Mouse (Mus musculus) thymus, postnatal 4 days (tissue): Measurements from ENCODE around the gene Slc11a1.
"Not testable (repeated sequence)": the region's sequence is repeated elsewhere in the genome, so short reads cannot be mapped to it uniquely, and the experiment has no call there.

Source experiments
- DNase-seq: peaks from one replicate; pipeline ENCODE4 v3.0.0; 2021

Slc11a1 gene

DNA sequence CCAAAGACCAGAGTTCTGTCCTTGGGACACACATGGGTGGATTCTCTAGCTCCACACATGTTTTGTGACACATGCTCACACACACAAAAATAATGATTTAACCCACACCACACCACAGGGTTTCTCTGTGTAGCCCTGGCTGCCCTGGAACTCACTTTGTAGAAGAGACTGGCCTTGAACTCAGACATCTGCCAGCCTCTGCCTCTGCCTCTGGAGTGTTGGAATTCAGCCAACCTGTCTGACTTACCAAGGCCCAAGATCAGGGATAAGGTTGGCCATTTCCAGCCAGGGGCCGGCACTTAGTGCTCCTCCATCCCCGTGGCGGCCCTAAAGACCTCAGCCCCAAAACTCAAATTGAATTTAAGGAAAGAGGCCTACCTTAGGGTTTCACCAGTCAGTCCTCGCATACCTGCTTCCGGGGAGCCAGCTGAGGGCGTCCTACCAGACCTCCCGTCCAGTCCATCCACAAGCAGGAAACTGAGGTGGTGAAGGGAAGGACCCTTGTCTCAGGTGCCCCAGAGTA, 13.5 kb downstream of the Slc11a1 start:
- no peak for DNase-seq

DNA sequence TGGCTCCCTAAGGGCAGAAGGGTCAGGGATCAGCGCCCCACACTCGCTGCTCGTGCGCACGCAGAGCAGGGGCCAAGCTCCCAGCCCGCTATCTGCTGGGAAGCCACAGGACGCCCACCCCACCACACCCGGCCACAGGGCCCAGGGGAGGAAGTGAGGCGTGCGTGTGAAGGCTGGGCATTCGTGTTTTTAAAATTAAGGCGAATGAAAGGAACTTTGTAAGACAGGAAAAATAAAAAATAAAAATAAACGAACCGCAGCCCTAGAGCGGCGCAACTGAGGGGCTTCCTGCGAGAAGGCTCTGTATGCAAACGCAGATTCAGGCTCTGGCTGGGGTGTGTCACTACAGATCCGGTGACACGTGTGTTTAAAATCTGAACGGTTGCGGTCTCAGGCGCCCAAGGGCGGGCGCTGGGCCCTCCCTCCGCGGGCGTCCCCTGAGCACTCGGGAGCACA, 14.9 kb downstream of the Slc11a1 start:
- DNase-seq: peak; percentile 70

DNA sequence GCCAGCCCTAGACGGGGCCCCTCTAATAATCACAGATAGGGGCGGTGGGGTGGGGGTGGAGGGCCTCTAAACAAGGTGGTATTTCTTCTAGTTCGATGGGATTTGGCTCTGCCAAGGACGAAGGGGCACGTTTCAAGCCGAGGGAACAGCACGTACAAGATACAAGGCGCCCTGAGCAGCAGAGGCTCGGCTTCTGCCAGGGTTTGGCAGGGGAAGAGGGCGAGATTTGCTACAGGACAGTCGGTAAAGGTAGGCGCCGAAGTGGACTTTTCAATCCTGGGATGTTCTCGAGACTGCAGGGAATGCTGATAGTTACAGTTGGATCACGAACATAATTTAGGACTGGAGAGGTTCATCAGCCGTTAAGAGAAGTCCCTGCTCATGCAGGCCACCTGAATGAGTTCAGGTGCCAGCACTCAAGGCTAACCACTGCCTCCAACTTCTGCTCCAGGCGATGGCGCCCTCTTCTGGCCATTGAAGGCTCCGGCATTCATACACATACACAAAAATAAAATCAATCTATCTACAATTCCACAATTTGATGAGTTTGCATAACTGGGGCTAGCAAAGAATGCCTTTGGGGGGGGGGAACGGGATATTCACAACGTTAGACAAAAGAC, 15.4 kb downstream of the Slc11a1 start:
- peak; percentile 87 for DNase-seq

DNA sequence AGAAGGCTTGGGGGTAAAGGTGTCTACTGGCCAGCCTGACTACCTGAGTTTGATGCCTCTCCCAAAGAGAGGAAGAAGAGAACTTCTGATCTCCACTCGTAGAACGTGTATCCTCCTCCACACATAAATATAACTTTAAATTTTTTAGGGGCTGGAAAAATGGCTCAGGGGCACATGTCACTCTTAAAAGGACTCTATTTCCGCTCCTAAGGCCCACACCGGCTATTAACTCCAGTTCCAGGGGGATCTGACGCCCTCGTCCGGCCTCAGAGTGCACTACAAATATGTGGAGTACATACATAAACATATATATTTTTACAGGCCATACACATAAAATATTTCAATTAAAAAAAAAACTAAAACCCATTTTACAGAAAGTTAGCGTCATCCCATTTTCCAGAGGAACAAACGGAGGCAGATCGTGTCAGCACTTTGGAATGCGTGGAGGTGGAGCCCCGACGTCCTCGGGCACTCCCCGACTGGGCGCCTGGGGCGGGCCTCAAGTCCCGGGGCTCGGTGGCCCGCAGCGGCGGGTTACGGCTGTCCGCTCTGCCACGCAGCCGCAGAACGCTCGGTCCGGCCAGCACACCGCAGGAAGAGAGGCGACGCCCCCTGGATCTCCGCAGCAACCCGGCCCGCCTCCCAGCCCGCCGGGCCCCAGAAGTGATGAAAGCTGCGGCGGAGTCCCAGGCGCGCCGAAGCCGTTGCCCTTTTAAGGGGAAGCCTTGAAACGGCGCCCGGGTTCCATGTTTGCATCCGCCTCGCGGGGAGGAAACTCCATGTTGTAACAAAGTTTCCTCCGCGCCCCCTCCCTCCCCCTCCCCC, 16.1 kb downstream of the Slc11a1 start, which contains the start of gene Ctdsp1:
TSS of gene Ctdsp1 (plus strand) at position 586 of the 825 bp plus-strand sequence.
- DNase-seq: peak; percentile 94

DNA sequence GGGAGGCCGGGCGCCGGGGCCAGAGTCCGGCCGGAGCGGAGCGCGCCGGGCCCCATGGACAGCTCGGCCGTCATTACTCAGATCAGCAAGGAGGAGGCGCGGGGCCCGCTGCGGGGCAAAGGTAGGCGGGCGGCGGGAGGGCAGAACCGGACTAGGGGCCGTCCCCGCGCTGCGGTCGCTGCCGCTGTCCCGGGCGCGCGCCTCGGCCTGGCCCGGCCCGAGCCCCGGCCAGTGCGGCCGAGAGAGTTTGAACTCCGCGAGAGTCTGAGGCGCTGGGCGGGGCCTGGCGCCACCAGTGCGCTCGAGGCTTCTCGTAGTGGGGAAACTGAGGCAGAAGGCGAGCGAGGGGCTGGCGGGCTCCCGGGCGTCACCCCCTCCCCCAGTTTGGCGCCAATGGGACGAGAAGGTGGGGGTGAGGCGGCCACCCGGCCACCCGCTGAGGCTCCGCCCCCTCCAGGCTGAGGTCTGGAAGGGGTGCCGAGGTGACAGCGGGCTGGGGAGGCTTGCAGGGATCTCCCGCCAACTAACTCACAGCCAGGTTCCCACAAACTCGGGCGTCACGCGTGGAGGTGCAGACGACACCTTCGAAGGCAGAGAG, 16.9 kb downstream of the Slc11a1 start:
- peak; percentile 88 for DNase-seq

DNA sequence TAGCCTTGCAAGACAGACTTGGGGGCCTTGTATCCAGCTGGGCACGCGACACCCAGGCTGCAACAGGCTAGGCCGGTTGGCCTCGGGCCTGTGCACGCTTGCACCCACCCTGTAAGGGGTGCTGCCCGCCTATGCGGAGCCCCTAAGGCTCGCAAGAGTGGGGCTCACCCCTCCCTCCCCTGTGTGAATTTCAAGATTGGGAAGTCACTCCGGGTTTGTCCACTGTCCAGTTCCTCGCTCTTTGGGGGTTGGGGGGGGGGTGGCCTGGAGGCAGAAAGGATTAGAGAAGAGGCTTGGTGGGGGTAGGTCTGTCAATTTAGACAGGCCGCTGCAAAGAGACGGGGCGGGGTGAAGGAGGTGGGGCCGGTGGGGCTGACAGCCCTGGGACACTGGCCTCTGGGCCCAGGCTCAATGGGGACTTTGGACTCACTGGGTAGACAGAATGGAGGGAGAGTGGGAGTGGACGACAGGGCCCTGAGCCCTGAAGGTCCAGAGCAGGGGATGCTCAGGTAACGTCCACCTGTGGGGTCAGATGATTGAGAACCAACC, 17.5 kb downstream of the Slc11a1 start:
- no peak for DNase-seq

DNA sequence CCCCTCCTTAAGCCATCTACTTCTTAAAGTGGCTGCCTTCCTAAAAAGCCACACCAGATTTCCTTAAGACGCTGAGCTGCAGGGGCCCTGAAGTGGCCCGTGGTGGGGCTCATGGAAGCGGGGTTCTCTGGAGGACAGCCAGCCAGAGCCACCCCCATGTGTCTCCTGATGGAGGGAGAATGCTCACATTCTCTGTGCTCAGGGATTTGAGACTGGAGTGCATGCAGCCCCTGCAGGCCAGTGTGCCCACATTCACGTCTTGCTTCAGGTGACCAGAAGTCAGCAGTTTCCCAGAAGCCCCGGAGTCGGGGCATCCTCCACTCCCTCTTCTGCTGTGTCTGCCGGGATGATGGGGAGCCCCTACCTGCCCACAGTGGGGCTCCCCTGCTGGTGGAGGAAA, 18.0 kb downstream of the Slc11a1 start:
- peak; percentile 27 for DNase-seq

DNA sequence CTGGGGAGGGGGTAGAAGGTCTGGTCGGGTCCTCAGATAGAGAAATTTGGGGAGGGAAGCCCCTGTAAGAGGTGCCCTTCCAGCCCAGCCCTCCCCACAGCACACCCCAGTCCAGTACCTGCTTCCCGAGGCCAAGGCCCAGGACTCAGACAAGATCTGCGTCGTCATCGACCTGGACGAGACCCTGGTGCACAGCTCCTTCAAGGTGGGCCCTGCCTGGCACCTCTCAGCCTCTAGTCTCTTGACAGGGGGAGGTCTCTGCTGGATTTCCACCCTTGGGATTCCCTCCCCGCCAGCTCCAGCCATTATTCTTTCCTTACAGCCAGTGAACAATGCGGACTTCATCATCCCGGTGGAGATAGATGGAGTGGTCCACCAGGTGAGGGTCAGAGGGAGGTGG, 18.7 kb downstream of the Slc11a1 start:
- no peak for DNase-seq

DNA sequence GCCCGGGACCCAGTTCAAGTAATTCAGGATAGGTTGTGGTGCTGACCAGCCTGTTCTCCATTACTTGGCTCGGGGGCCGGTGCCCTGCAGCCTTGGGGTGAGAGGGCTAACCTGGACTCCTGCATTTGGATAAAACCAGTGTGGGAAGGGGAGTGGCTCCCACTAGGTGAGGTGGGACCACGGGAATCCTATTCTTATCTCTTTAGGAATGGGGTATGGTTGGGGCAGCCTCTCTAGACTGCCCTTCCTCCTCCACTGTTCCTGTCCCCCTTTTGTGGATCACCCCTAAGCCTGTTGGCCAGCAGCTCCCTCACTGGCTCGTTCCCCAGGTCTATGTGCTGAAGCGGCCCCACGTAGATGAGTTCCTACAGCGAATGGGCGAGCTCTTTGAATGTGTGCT, 19.3 kb downstream of the Slc11a1 start:
- no peak for DNase-seq

DNA sequence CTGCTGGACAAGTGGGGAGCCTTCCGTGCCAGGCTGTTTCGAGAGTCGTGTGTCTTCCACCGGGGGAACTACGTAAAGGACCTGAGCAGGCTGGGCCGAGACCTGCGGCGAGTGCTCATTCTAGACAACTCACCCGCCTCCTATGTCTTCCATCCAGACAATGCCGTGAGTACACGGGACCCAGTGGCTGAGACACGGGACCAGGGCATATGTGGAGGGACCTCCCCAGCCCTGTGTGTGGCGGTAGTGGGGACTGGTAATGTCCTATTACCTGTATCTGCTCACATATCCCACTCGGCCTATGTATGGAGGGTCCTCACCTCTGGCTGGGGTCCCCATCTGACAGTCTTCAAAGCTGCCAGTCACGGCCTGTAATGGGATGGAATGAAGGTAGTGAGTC, 19.9 kb downstream of the Slc11a1 start:
- DNase-seq: no peak

DNA sequence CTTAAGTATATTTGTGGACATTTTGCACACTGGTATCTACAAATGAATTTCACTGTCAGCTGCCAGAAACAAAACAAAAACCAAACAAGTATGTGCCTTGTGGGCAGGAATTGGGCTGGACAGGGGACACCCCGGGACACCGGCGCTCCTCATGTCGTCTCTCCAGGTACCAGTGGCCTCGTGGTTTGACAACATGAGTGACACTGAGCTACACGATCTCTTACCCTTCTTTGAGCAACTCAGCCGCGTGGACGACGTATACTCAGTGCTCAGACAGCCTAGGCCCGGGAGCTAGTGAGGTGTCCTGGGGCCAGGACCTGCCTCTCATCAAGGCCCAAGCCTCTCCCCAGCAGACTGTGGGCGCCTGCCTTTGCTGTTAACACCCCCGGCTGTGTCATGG, 20.3 kb downstream of the Slc11a1 start:
- no peak for DNase-seq

DNA sequence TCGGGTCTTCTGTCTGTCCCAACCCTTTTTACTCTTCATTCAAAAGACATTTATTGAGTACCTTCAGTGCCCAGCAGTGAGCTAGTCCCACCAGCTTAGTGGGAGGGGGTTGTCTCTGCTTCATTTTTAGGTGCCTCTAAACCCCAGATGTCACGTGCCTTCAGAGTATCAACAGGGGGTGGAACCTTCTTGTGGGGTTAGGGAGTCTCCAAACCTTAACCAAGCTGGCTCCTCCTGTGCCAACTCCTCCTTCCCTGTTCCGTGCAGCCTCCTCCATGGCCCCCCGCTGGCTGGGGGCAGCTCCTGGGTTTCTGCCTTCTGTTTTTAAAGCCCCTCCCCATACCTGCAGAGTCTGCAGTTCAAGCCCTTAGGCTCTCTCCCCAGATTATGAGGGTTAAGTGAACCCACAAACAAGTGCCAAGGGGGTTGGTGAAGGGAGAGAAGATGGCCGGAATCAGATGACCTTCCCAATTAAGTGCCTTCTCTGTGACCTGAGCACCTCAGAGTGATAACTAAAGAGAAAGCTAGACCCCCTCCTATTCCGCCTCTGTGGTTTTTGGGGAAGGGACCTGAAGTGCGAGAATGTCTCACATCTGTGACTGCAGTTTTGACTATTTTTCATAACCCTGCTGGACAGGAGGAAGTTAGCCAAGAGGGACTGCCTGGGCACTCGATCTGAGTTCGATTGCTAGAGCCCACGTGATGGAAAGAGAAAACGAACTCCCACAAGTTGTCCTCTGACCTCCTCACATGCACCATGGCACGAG, 21.6 kb downstream of the Slc11a1 start:
- DNase-seq: not testable (repeated sequence)

DNA sequence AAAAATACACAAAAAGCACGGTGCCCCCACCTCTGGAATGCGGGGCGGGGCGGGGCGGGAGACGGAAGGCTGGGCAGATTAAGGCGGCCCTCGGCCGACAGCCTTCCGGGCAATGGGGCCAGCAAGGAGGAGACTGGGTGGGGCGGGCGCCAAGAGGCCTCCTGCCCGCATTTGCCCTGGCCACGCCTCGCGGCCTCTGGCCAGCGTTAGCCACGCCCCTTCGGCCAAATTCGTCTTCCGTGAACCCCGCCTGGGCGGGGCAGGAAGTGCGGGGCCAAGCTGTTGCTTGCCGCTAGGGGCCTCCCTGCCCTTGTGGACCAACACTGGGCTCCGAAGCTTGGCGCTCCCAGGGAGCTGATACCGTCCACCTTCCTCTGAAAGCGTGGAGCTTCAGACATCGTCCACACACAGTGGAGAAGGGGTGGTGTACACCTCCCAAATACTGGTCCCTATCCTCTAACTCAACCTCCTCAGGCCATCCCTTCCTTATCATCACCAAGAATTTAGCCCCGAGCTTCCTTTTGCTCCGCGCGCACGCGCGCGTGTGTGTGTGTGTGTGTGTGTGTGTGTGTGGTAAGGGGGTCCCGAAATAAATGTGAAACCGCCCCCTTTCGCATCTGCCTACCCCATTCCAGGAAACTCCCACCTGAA, 22.4 kb downstream of the Slc11a1 start:
- peak; percentile 88 for DNase-seq

DNA sequence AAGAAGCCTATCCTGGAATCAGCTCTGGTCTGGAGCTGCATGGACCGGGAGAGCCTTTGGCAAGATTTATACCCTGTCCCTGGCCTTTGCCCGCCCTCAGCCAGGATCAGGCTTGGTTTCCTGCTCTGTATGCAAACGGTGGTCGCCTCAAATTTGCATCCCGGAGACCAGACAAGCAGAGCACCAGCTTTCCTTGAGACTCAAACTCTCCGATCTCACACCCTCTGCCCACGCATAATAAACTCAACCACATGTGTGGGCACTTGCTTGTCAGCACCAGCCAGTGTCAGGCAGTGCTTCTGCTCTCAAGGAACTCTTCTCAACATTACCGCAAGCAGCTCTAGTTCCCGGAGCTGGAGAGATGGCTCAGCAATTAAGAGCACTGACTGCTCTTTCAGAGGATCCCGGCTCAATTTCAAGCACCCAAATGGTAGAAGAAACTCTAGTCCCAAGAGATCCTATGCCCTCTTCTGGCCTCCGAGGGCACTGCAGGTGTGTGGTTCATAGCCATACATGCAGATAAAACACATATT, 23.0 kb downstream of the Slc11a1 start:
- DNase-seq: peak; percentile 88

DNA sequence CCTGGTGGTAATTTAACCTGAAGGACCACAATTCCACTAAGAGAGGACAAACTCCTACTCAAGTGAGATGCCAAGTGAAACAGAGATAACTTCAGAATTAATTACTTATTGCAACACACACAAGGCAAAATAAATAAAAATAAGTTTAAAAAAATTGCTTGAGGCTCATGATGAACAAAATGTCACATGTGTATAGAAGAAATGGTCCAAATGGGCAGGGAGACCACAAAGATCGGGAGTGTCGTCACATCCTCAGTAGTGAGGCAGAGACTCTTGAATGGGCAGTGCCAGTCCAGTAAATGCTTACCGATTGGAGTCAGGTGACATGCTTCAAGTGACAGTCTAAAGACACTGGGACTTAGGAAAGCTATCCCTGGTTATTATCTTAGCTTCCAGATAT, 25.5 kb downstream of the Slc11a1 start:
- no peak for DNase-seq

DNA sequence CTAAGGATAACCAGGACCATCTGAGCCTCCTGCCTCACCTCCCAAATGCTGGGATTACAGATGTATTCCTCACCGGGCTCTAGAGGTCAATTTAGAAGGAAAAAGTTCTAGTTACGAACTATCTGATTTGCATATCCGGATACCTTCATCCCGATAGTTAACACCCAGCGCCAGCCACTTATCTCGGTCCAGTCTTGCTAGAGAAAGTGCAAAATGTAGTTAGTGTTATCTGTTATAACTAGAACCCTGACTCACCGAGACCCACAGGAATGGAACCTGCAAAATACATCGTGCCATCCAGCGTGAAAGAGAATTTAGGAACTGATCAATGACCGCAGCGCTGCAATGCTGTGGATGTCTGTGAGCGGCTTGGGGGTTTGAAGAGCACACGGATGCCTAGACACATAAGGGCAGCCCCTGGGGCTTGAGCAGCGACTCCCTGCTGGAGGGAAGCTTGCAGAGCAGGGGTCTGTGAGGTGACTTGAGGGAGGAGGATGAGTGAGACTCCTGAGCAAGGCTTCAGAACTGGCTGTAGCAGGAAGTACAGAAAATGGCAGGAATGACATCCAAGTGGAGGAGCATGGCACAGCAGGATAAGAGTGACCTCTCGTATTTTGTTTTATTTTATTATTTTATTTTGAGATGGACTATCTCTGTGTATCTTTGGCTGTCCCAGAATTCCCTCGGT, 26.2 kb downstream of the Slc11a1 start:
- no peak for DNase-seq

DNA sequence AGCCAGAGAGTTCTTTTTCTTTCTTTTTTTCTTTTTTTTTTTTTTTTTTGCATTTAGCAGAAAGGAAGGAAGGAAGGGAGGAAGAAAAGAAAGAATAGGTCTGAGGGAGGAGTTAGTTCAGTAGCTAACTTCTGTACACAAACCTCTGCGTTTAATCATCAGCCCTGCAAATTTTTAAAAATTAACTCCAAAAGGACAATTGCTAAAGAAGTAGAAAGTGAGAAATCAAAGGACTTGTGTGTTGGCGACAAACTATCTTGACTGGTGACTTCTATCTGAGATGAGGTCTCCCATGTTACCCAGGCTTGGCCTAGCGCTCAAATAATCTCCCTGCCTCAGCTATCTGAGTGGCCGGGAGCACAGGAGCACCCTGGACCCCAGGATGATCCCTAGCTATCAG, 29.2 kb downstream of the Slc11a1 start:
- DNase-seq: no peak

DNA sequence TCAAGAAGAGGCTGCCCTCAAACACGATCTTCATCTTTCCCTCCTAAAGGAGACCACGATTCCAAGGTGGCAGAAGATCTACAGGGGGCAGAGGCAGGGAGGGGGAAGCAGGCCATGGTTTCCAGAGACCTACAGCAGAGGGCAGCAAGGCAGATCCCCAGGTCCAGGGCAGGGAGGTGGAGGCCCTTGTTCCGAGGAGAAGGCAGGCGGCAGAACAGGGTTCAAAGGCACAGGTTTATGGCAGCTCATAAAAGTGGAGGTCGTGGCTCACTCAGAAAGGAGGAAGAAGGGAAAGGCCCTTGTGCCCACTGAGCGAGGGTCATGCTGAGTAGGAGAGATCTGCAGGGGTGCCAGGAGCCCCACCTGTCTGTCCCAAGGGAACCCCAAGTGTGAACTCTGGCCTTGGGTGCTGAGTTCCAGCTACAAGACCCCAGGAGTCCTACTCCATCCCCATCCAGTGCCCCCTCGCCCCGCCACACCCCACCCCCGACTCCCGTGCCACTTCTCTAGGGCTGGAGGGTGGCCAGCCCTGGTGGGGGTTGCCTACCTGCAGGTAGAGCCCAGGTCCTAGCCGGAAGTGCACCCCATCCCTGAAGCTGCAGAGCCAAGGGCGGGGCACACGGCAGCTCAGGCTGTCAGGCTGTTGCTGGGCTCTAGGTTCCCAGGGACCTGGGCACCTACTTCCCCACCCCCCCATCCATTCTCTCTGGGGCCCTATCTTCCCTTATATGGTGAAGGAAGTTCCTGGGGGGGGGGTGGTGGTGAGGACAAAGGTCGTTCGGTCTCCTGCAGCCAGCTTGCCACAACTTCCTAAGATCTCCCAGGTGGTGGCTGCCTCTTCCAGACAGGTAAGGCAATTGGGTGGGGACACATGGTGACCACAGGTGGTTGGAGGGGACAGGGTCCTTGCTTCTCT, 33.9 kb downstream of the Slc11a1 start, which contains the start of gene Vil1:
TSS of gene Vil1 (plus strand) at position 788 of the 916 bp plus-strand sequence.
- DNase-seq: no peak

DNA sequence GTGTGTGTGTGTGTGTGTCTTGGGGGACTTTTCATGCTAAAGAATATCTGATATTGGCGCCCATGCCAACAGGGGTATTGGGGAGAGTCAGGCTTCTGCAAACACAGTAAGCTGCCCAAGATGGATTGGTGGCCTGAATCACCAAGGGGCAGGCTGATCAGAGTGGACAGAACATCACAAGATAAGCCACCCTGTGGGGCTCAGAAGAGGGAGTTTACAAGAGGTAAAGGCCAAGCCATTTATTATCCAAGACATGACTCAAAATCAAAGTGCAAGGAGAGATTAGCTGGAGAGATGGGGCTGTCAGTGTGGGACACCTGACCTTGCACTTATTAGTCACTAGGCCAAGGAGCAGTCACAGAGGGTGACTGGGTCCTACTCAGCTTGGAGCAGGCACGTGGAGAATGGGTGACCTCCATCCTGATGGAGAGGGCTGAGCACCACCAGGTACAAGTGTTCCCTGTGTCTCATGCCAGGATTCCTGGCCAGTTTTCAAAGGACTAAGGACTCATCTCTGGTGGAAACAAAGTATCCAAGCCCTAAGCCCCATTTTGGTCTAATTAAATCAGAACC, 36.8 kb downstream of the Slc11a1 start:
- DNase-seq: no peak

DNA sequence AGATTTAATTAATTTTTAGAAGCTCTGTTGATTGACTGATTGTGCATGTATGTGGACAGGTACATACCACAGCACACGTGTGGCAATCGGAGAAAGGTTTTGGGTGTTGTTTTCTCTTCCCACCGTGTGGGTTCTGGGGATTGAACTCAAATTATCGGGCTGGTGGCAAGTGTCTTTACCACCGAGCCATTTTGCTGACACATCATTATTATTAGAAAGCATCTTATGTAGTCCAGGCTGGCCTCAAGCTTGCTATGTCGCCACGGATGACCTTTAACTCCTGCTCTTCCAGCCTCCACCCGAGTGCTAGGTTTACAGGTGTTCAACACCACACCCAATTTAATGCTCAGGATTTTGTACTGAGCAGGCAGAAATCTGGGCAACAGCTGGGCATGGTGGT, 37.7 kb downstream of the Slc11a1 start:
- no peak for DNase-seq
